Mouse (Mus musculus) limb, embryonic 11.5 days (tissue): ENCODE measurements around the gene Cfap57. TPM values are rescaled to one million over a fixed set of nuclear protein-coding genes. Genes with fewer than 3 reads are reported as not detected.

ENCODE experiments used
- polyA plus RNA-seq: library from polyadenylated mRNA; unstranded; fragments of >200 nt; fragmentation: Nextera tagmentation; extraction: Ambion mirVana; gene quantifications from 2 replicates; pipeline ENCODE4 v1.2.1, GENCODE M21; 2014

Gene Cfap57
- polyA plus RNA-seq, 1 experiment from 2014 or later, result 0.45 TPM

Other genes with a start within 250 kb of the Cfap57 start
- gene Szt2, start 211.5 kb downstream of the Cfap57 start, polyA plus RNA-seq, result 11.0 and 13.3 TPM in 2 replicates
- gene Med8, start 211.4 kb downstream of the Cfap57 start, polyA plus RNA-seq, result 130 and 134 TPM in 2 replicates
- 42.7 and 48.8 TPM in 2 replicates for gene Elovl1, start 192.7 kb downstream of the Cfap57 start, polyA plus RNA-seq
- gene Cdc20, start 183.4 kb downstream of the Cfap57 start, polyA plus RNA-seq, result 355 and 368 TPM in 2 replicates
- gene Mpl, start 163.3 kb downstream of the Cfap57 start, polyA plus RNA-seq, result 1.3 TPM in 2 replicates
- gene Tie1, start 130.7 kb downstream of the Cfap57 start, polyA plus RNA-seq, result 9.9 and 12.6 TPM in 2 replicates
- 1.0 and 1.6 TPM in 2 replicates for gene 2610528J11Rik, start 93.8 kb downstream of the Cfap57 start, polyA plus RNA-seq
- 0.27 and 0.33 TPM in 2 replicates for gene Tmem125, start 76.7 kb downstream of the Cfap57 start, polyA plus RNA-seq
- 180 and 190 TPM in 2 replicates for gene Ebna1bp2, start within 50 bp of the Cfap57 start, polyA plus RNA-seq
- gene Olfr62, start 38.2 kb upstream of the Cfap57 start, polyA plus RNA-seq, result not detected in 2 replicates
- gene Olfr1342, start 72.0 kb upstream of the Cfap57 start, polyA plus RNA-seq, result 0.08 and 0.26 TPM in 2 replicates
- not detected in 2 replicates for gene Olfr1341, start 82.7 kb upstream of the Cfap57 start, polyA plus RNA-seq
- not detected in 2 replicates for gene Olfr1340, start 99.4 kb upstream of the Cfap57 start, polyA plus RNA-seq
- gene Olfr1339, start 111.4 kb upstream of the Cfap57 start, polyA plus RNA-seq, result not detected in 2 replicates
- gene Olfr1338, start 138.0 kb upstream of the Cfap57 start, polyA plus RNA-seq, result not detected in 2 replicates
- not detected in 2 replicates for gene Olfr1337, start 161.8 kb upstream of the Cfap57 start, polyA plus RNA-seq
- gene Olfr1335, start 189.2 kb upstream of the Cfap57 start, polyA plus RNA-seq, result not detected in 2 replicates
- not detected in 2 replicates for gene Olfr1333, start 215.5 kb upstream of the Cfap57 start, polyA plus RNA-seq
- gene Olfr1331, start 243.9 kb upstream of the Cfap57 start, polyA plus RNA-seq, result not detected in 2 replicates